Mouse (Mus musculus): ENCODE results near the gene Ssx2ip. TPM values are rescaled to one million over a fixed set of nuclear protein-coding genes. Genes with fewer than 3 reads are reported as not detected.

Gene Ssx2ip
- total and polyA plus RNA-seq, 3 experiments = 12.8 to 64.0 (median 58.6) TPM

DNA sequence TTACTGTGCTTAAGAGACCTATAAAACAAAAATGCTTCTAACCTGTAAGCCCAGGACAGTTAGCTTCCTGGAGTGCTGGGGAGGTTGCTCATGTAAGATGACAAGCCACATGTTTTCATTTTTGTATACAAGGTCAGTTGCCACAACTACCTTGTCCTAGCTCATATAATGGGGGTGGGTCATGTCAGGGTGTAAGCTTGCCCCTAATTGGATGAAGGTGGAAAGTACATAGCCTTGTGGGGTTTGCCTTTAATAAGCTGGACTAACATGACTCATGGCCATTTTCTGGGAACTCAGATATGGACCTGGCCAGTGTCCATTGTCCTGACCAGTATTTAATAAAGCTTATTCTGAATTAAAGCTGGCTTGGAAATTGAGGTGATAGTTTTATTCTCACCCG is 7.5 kb upstream of the Ssx2ip start:
- H3K4me3 ChIP-seq (ENCODE audit: low read depth, low read length) = no peak overlapping the region
- peaks cover 40% of the 10 kb centered on the region for H3K4me1 ChIP-seq (ENCODE audit: insufficient read depth, low read depth, low read length)
- DNase-seq (ENCODE audit: low spot score) (no peak), ATAC-seq (ENCODE audit: extremely low read depth, insufficient number of reproducible peaks, low FRiP score, poor library complexity, severe bottlenecking) (no peak)
- H3K27me3 ChIP-seq (ENCODE audit: insufficient read depth, low read length) = no peaks in the 10 kb centered on the region
- TF ChIP-seq POLR2AphosphoS5 (IDR thresholded peaks at IDR 0.05; ENCODE audit: insufficient replicate concordance, low read depth, low read length) (no peak), GATA1 (IDR thresholded peaks at IDR 0.05; ENCODE audit: borderline replicate concordance, low read length) (no peak), CTCF (IDR thresholded peaks at IDR 0.05; ENCODE audit: low read depth, low read length) (no peak), GATA2 (IDR thresholded peaks at IDR 0.05; ENCODE audit: borderline replicate concordance, low read depth, low read length) (no peak), TAL1 (conservative IDR thresholded peaks at IDR 0.05; ENCODE audit: low read depth, low read length) (no peak)
- H3K36me3 ChIP-seq (replicated peaks) = no peaks in the 10 kb centered on the region
- H3K9me3 ChIP-seq (replicated peaks) = no peaks in the 10 kb centered on the region

DNA sequence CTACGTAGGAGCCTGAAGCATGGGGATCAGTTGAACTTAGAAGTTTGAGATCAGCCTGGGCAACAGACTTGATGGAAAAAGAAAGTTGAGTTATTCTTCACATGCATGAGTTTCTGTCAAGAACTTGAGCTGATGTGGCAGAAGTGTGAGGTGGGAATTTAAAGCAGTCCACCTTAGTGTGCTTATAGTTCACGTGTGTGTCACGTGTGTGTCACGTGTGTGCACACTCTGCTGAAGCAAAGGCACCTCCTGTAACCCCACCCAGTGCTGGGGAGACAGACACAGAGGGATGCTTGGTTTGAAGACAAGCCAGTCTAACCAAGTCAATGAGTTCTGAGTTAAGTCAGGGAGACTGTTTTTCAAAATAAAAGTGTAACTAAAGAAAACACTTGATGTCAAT is 6.6 kb upstream of the Ssx2ip start:
- Histone ChIP-seq H3K27me3 (ENCODE audit: insufficient read depth, low read length) (no peaks in the 10 kb centered on the region), H3K9me3 (replicated peaks) (no peaks in the 10 kb centered on the region), H3K4me1 (ENCODE audit: insufficient read depth, low read depth, low read length) (peaks cover 32% of the 10 kb centered on the region), H3K36me3 (replicated peaks) (no peaks in the 10 kb centered on the region), H3K4me3 (ENCODE audit: low read depth, low read length) (no peak overlapping the region)
- ATAC-seq (ENCODE audit: extremely low read depth, insufficient number of reproducible peaks, low FRiP score, poor library complexity, severe bottlenecking) = no peak
- no peak for DNase-seq (ENCODE audit: low spot score)
- no peak for TF ChIP-seq CTCF (IDR thresholded peaks at IDR 0.05; ENCODE audit: low read depth, low read length)
- no peak for TF ChIP-seq GATA2 (IDR thresholded peaks at IDR 0.05; ENCODE audit: borderline replicate concordance, low read depth, low read length)
- no peak for TF ChIP-seq TAL1 (conservative IDR thresholded peaks at IDR 0.05; ENCODE audit: low read depth, low read length)
- no peak for TF ChIP-seq GATA1 (IDR thresholded peaks at IDR 0.05; ENCODE audit: borderline replicate concordance, low read length)
- TF ChIP-seq POLR2AphosphoS5 (IDR thresholded peaks at IDR 0.05; ENCODE audit: insufficient replicate concordance, low read depth, low read length) = no peak

DNA sequence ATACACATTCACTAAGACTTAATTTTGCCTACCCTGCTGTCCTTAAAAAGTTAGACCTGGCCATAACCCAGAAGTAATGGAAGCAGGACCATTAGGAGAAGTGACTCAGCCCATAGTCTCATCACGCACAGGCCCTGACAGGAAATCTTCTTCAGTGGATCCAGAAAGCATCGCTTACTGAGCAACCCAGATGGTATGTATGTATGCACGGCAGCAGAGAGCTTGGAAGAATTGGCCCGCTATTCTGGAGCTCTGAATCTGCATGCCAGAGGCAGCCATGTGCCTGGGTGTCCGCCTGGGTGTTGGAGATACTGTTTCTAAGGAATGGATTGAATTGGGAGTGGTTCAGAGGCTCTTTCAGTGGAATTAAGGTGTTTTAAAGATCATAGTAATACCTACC is 5.2 kb upstream of the Ssx2ip start:
- no peak for ATAC-seq (ENCODE audit: extremely low read depth, insufficient number of reproducible peaks, low FRiP score, poor library complexity, severe bottlenecking)
- H3K4me3 ChIP-seq (ENCODE audit: low read depth, low read length) = no peak overlapping the region
- H3K9me3 ChIP-seq (replicated peaks) = 0 out of 2 replicates have a peak, but pooled peaks cover 5% of the 10 kb centered on the region
- no peak for DNase-seq (ENCODE audit: low spot score)
- H3K36me3 ChIP-seq (replicated peaks) = no peaks in the 10 kb centered on the region
- peaks cover 29% of the 10 kb centered on the region for H3K4me1 ChIP-seq (ENCODE audit: insufficient read depth, low read depth, low read length)
- no peaks in the 10 kb centered on the region for H3K27me3 ChIP-seq (ENCODE audit: insufficient read depth, low read length)
- TF ChIP-seq CTCF (IDR thresholded peaks at IDR 0.05; ENCODE audit: low read depth, low read length) (no peak), TAL1 (conservative IDR thresholded peaks at IDR 0.05; ENCODE audit: low read depth, low read length) (no peak), GATA2 (IDR thresholded peaks at IDR 0.05; ENCODE audit: borderline replicate concordance, low read depth, low read length) (no peak), POLR2AphosphoS5 (IDR thresholded peaks at IDR 0.05; ENCODE audit: insufficient replicate concordance, low read depth, low read length) (no peak), GATA1 (IDR thresholded peaks at IDR 0.05; ENCODE audit: borderline replicate concordance, low read length) (no peak)

DNA sequence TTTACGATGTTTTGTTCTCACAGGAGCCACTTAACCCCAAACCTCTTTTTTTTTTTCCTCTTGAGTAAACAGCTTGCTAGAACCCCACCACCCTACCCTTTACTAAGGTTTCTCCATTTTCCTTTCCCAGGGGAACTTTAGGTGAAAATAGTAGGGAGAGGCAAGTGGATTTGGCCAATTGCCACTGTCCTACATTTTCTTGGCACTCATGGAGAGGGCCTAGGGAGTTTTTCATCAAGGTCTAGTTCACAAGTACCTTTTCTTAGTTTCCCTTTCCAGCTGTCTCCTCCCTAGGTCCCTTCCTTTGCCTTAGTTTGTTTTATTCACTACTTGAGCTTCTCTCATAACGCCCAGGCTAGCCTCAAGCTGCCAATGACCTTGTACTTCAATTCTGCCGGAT is 672 bp upstream of the Ssx2ip start:
- DNase-seq (ENCODE audit: low spot score) = peak; percentile 12
- no peaks in the 10 kb centered on the region for H3K27me3 ChIP-seq (ENCODE audit: insufficient read depth, low read length)
- H3K36me3 ChIP-seq (replicated peaks) = peaks cover 26% of the 10 kb centered on the region
- no peak for ATAC-seq (ENCODE audit: extremely low read depth, insufficient number of reproducible peaks, low FRiP score, poor library complexity, severe bottlenecking)
- 0 out of 2 replicates have a peak, but pooled peaks cover 5% of the 10 kb centered on the region for H3K9me3 ChIP-seq (replicated peaks)
- H3K4me3 ChIP-seq (ENCODE audit: low read depth, low read length) = peak overlapping the region; percentile 99
- H3K4me1 ChIP-seq (ENCODE audit: insufficient read depth, low read depth, low read length) = peaks cover 46% of the 10 kb centered on the region
- no peak for TF ChIP-seq GATA1 (IDR thresholded peaks at IDR 0.05; ENCODE audit: borderline replicate concordance, low read length)
- no peak for TF ChIP-seq TAL1 (conservative IDR thresholded peaks at IDR 0.05; ENCODE audit: low read depth, low read length)
- no peak for TF ChIP-seq POLR2AphosphoS5 (IDR thresholded peaks at IDR 0.05; ENCODE audit: insufficient replicate concordance, low read depth, low read length)

DNA sequence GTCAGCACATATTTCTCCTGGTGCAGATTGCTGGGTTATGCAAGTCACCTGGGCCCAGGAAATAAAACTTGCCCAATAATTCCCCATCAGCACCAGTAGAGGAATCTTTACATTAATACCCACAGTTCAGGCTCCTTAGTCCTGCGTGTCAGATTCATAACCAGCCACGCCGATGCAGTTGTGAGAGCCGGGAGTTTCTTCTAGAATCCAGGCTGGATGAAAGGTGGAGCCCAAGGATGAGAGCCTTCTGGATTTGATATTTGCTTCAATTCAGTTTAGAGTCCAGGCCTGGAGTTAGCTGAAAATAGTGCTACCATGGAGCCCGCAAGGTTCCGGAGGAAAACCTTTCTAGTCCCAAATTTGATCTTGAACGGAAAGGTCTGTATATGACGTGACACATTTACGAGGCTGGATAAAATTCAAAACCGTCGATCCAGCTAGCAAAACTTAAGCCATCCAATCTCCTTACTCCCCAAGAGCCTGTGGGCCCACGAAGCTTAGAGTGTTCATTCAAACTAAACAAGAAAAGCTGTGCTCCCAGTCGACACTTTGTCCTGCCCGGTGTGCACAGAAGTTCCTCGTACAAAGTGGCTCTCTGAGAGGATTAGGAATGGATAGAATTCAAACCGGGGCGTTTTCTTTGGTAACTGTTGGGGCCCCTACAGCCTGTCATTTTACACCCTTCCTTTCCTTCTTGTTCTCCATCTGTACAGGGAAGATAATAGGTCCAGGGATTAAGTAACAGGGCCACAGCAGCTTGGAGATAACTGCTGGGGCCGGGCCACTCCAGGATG is 968 bp downstream of the Ssx2ip start:
- Histone ChIP-seq H3K27me3 (ENCODE audit: insufficient read depth, low read length) (no peaks in the 10 kb centered on the region), H3K4me1 (ENCODE audit: insufficient read depth, low read depth, low read length) (peaks cover 59% of the 10 kb centered on the region), H3K36me3 (replicated peaks) (peaks cover 38% of the 10 kb centered on the region), H3K4me3 (ENCODE audit: low read depth, low read length) (peak overlapping the region; percentile 99), H3K9me3 (replicated peaks) (0 out of 2 replicates have a peak, but pooled peaks cover 5% of the 10 kb centered on the region)
- peak; percentile 41 for DNase-seq (ENCODE audit: low spot score)
- ATAC-seq (ENCODE audit: extremely low read depth, insufficient number of reproducible peaks, low FRiP score, poor library complexity, severe bottlenecking) = peak; percentile 52
- TF ChIP-seq GATA1 (IDR thresholded peaks at IDR 0.05; ENCODE audit: borderline replicate concordance, low read length) (no peak), GATA2 (IDR thresholded peaks at IDR 0.05; ENCODE audit: borderline replicate concordance, low read depth, low read length) (no peak), CTCF (IDR thresholded peaks at IDR 0.05; ENCODE audit: low read depth, low read length) (no peak), TAL1 (conservative IDR thresholded peaks at IDR 0.05; ENCODE audit: low read depth, low read length) (peak; percentile 30), POLR2AphosphoS5 (IDR thresholded peaks at IDR 0.05; ENCODE audit: insufficient replicate concordance, low read depth, low read length) (no peak)

DNA sequence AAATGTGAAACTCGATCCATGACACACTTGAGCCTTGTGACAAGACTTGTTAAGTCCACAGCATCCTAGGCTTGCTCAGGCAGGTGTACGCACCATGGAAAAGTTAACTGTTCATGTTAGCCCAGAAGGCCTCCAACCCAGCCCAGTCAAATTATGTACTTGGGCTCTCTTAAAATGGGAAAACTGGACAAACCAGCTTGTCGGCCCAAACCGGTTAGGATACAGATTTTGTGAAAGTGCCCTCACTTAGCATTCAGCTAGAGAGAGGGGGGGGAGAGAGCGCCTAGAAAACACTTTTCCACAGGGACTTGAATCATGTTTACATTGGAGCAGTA is 1.5 kb downstream of the Ssx2ip start:
- DNase-seq (ENCODE audit: low spot score) (no peak), ATAC-seq (ENCODE audit: extremely low read depth, insufficient number of reproducible peaks, low FRiP score, poor library complexity, severe bottlenecking) (no peak)
- Histone ChIP-seq H3K4me3 (ENCODE audit: low read depth, low read length) (peak overlapping the region; percentile 99), H3K9me3 (replicated peaks) (0 out of 2 replicates have a peak, but pooled peaks cover 5% of the 10 kb centered on the region), H3K4me1 (ENCODE audit: insufficient read depth, low read depth, low read length) (peaks cover 63% of the 10 kb centered on the region), H3K36me3 (replicated peaks) (peaks cover 42% of the 10 kb centered on the region), H3K27me3 (ENCODE audit: insufficient read depth, low read length) (no peaks in the 10 kb centered on the region)
- TF ChIP-seq GATA1 (IDR thresholded peaks at IDR 0.05; ENCODE audit: borderline replicate concordance, low read length) = no peak
- no peak for TF ChIP-seq POLR2AphosphoS5 (IDR thresholded peaks at IDR 0.05; ENCODE audit: insufficient replicate concordance, low read depth, low read length)
- TF ChIP-seq CTCF (IDR thresholded peaks at IDR 0.05; ENCODE audit: low read depth, low read length) = no peak
- no peak for TF ChIP-seq TAL1 (conservative IDR thresholded peaks at IDR 0.05; ENCODE audit: low read depth, low read length)
- TF ChIP-seq GATA2 (IDR thresholded peaks at IDR 0.05; ENCODE audit: borderline replicate concordance, low read depth, low read length) = no peak

Data from G1E (cell line).